Mouse (Mus musculus) layer of hippocampus, postnatal 10 days (tissue): ENCODE measurements around the gene Wnt6. TPM values are rescaled to one million over a fixed set of nuclear protein-coding genes. Genes with fewer than 3 reads are reported as not detected.

Source experiments
- DNase-seq, 2 experiments: peaks; one replicate each; pipeline ENCODE4 v3.0.0; 2021; ENCODE audit warnings: low spot score in 2 of 2
- total RNA-seq, 2 experiments: library from RNA; stranded (reverse); gene quantifications; 2 replicates each; pipeline ENCODE4 v1.2.3; 2021

The Wnt6 gene
- total RNA-seq, 2 experiments from 2014 or later, result 0.75 to 1.3 TPM

- no peak for DNase-seq
Observed at GRCm38 (mm10) chr1:74774062-74774461, 2.4 kb downstream of the Wnt6 start.

- DNase-seq, result peak in 1 of 2 experiments; percentile 35
Observed at GRCm38 (mm10) chr1:74775816-74776215, 4.1 kb downstream of the Wnt6 start.

- DNase-seq, result no peak
Observed at GRCm38 (mm10) chr1:74778934-74779486, 7.3 kb downstream of the Wnt6 start.

- no peak for DNase-seq
Observed at GRCm38 (mm10) chr1:74782045-74782444, 10.4 kb downstream of the Wnt6 start.

- DNase-seq, result no peak
Observed at GRCm38 (mm10) chr1:74783554-74783953, 11.9 kb downstream of the Wnt6 start.

GRCm38 (mm10) chr1:74784041-74784759, 12.5 kb downstream of the Wnt6 start:
- DNase-seq, result peak; percentile 63 to 65

- DNase-seq, result peak; percentile 88 to 89
Observed at GRCm38 (mm10) chr1:74787846-74788245, 16.2 kb downstream of the Wnt6 start.

- no peak for DNase-seq
Observed at GRCm38 (mm10) chr1:74788603-74789176, 17.0 kb downstream of the Wnt6 start.

GRCm38 (mm10) chr1:74790095-74790494, 18.4 kb downstream of the Wnt6 start:
- DNase-seq, result no peak

- DNase-seq, result no peak
Observed at GRCm38 (mm10) chr1:74791249-74791648, 19.6 kb downstream of the Wnt6 start, which contains the start of gene Wnt10a. TSS of gene Wnt10a (plus strand) at chr1:74791516.

GRCm38 (mm10) chr1:74792831-74793660, 21.4 kb downstream of the Wnt6 start:
- no peak for DNase-seq

- peak in 1 of 2 experiments; percentile 24 for DNase-seq
Observed at GRCm38 (mm10) chr1:74794487-74795144, 22.9 kb downstream of the Wnt6 start.

GRCm38 (mm10) chr1:74795145-74795529, 23.4 kb downstream of the Wnt6 start:
- no peak for DNase-seq

GRCm38 (mm10) chr1:74797459-74797858, 25.8 kb downstream of the Wnt6 start:
- peak; percentile 48 to 70 for DNase-seq

GRCm38 (mm10) chr1:74800424-74800888, 28.8 kb downstream of the Wnt6 start:
- peak in 1 of 2 experiments; percentile 18 for DNase-seq

- no peak for DNase-seq
Observed at GRCm38 (mm10) chr1:74801631-74802140, 30.0 kb downstream of the Wnt6 start.

- peak; percentile 68 to 79 for DNase-seq
Observed at GRCm38 (mm10) chr1:74802795-74803656, 31.3 kb downstream of the Wnt6 start.

GRCm38 (mm10) chr1:74804211-74804870, 32.6 kb downstream of the Wnt6 start:
- DNase-seq, result no peak

- no peak for DNase-seq
Observed at GRCm38 (mm10) chr1:74805340-74805835, 33.7 kb downstream of the Wnt6 start.
